Mouse (Mus musculus): ENCODE measurements at regions not wholly inside any gene's neighbourhood (a gene's known extent, or its start where the extent isn't known, plus 50 kb on each side); places are given as distances from the start of the nearest gene placed in this dataset.
A peak's percentile ranks its signal among the peaks of the same experiment; 100 is the strongest.

DNA sequence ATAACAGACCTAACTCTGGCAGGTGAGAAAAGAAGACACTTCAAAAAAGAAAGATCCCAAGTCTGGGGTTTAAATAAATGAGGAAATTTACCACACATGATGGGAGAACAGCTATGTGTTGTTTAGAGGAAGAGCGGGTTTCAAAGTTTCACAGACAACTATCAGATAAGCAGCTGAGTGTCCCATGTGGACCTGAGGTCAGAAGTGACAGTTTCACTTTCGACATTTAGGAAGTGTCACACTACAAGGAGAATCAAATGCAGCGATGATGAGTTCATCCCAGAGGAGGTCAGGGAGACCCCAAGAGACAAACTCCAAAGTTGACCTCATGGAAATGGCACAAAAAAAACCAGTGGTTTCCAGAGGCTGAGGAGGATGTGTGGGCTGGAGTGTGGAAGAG, 132.7 kb downstream of the Postn start:
- Histone ChIP-seq H3K27me3 (replicated peaks) (no peaks in the 10 kb centered on the region), H3K79me2 (replicated peaks; ENCODE audit: control insufficient read depth, extremely low read depth, insufficient read depth, poor library complexity, severe bottlenecking) (no peaks in the 10 kb centered on the region), H3K4me1 (ENCODE audit: control insufficient read depth in 1 of 2, insufficient read depth in 2 of 2) (peaks cover 2 to 7% of the 10 kb centered on the region in 2 experiments; a peak in 2 of 4 replicates), H3K9me3 (replicated peaks; ENCODE audit: low read length) (no peaks in the 10 kb centered on the region), H3K27ac (ENCODE audit: insufficient read depth, low read depth) (no peak overlapping the region), H3K9ac (ENCODE audit: insufficient read depth, low read depth) (no peak overlapping the region), H3K36me3 (replicated peaks in 1 of 2; ENCODE audit: control insufficient read depth in 1 of 2, insufficient read depth in 1 of 2, low read length in 1 of 2) (no peaks in the 10 kb centered on the region), H3K4me2 (ENCODE audit: insufficient read depth, low read depth, poor library complexity, severe bottlenecking) (peak overlapping the region; percentile 11; the same call in 1 of the 2 replicates), H3K4me3 (replicated peaks in 1 of 3; ENCODE audit: low read depth in 2 of 3, low read length in 2 of 3, poor library complexity in 1 of 3) (no peak overlapping the region)
- dilution Hi-C loops (cut with MboI; ENCODE audit: extremely low pct_ligation_motif_present, extremely low pct_unique_long_range_greater_than_20kb, low sequenced_read_pairs) (no loop called here), in situ Hi-C loops (cut with MboI; ENCODE audit: low pct_ligation_motif_present, low pct_unique_long_range_greater_than_20kb, low sequenced_read_pairs) (no loop called here)
- no peak for DNase-seq (ENCODE audit: extremely low read depth)
- TF ChIP-seq MYC (IDR thresholded peaks at IDR 0.05; ENCODE audit: low read depth, low read length) (no peak), JUND (conservative IDR thresholded peaks at IDR 0.05; ENCODE audit: low read depth, low read length) (no peak), PAX5 (IDR thresholded peaks at IDR 0.05; ENCODE audit: low read length) (no peak), ZC3H11A (IDR thresholded peaks at IDR 0.05; ENCODE audit: low read depth, low read length) (no peak), NRF1 (IDR thresholded peaks at IDR 0.05; ENCODE audit: low read depth, low read length) (no peak), UBTF (IDR thresholded peaks at IDR 0.05; ENCODE audit: low read depth, low read length) (no peak), ETS1 (conservative IDR thresholded peaks at IDR 0.05; ENCODE audit: low read depth, low read length) (no peak), KAT2A (IDR thresholded peaks at IDR 0.05; ENCODE audit: insufficient replicate concordance, low read length) (no peak), IRF4 (IDR thresholded peaks at IDR 0.05; ENCODE audit: low read depth, low read length) (no peak), EP300 (IDR thresholded peaks at IDR 0.05; ENCODE audit: low read length) (no peak), CHD1 (IDR thresholded peaks at IDR 0.05; ENCODE audit: low read depth, low read length) (no peak), CTCF (conservative IDR thresholded peaks at IDR 0.05 in 1 of 2, IDR thresholded peaks at IDR 0.05 in 1 of 2; ENCODE audit: low read depth in 2 of 2, low read length in 2 of 2) (no peak), ZMIZ1 (IDR thresholded peaks at IDR 0.05; ENCODE audit: low read depth, low read length) (no peak), RAD21 (IDR thresholded peaks at IDR 0.05; ENCODE audit: low read depth, low read length) (no peak), SMC3 (IDR thresholded peaks at IDR 0.05; ENCODE audit: low read depth, low read length) (no peak), TBP (conservative IDR thresholded peaks at IDR 0.05; ENCODE audit: low read depth, low read length) (no peak), POLR2AphosphoS2 (IDR thresholded peaks at IDR 0.05; ENCODE audit: low read depth, low read length) (no peak), MXI1 (IDR thresholded peaks at IDR 0.05; ENCODE audit: low read depth, low read length) (no peak), ZKSCAN1 (IDR thresholded peaks at IDR 0.05; ENCODE audit: borderline replicate concordance, low read depth, low read length) (no peak)

DNA sequence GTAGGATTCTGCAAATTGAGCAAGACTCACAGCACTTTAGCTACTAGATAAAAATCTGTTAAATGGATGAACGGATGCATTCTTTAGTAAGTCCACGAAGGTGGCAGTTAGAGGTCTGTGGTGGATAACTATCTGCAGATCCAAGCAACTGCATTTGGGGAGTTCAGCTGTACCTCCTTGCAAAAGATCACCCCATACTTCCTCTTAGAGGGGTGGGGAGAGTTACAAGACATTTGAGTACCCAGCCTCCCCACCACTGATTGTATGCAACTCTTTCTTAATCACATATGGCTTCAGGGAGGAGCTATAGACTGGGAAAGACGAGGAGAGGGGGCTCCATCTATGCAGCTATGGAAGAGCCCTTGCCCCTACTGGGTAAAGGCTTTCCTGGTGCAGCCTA, 144.1 kb downstream of the Postn start:
- dilution Hi-C loops (cut with MboI; ENCODE audit: extremely low pct_ligation_motif_present, extremely low pct_unique_long_range_greater_than_20kb, low sequenced_read_pairs), result no loop called here
- TF ChIP-seq ETS1 (conservative IDR thresholded peaks at IDR 0.05; ENCODE audit: low read depth, low read length), result no peak
- no peak for DNase-seq (ENCODE audit: extremely low read depth)
- in situ Hi-C loops (cut with MboI; ENCODE audit: low pct_ligation_motif_present, low pct_unique_long_range_greater_than_20kb, low sequenced_read_pairs), result no loop called here
- H3K27me3 ChIP-seq (replicated peaks), result no peaks in the 10 kb centered on the region
- H3K9me3 ChIP-seq (replicated peaks; ENCODE audit: low read length), result no peaks in the 10 kb centered on the region
- no peaks in the 10 kb centered on the region for H3K4me1 ChIP-seq (ENCODE audit: control insufficient read depth in 1 of 2, insufficient read depth in 2 of 2)
- no peaks in the 10 kb centered on the region for H3K79me2 ChIP-seq (replicated peaks; ENCODE audit: control insufficient read depth, extremely low read depth, insufficient read depth, poor library complexity, severe bottlenecking)
- no peaks in the 10 kb centered on the region for H3K36me3 ChIP-seq (replicated peaks in 1 of 2; ENCODE audit: control insufficient read depth in 1 of 2, insufficient read depth in 1 of 2, low read length in 1 of 2)
- H3K27ac ChIP-seq (ENCODE audit: insufficient read depth, low read depth), result no peak overlapping the region
- no peak overlapping the region for H3K4me2 ChIP-seq (ENCODE audit: insufficient read depth, low read depth, poor library complexity, severe bottlenecking)
- H3K9ac ChIP-seq (ENCODE audit: insufficient read depth, low read depth), result no peak overlapping the region
- H3K4me3 ChIP-seq (replicated peaks in 1 of 3; ENCODE audit: low read depth in 2 of 3, low read length in 2 of 3, poor library complexity in 1 of 3), result no peak overlapping the region

Measured in CH12.LX (cell line).